Mouse (Mus musculus) forebrain, embryonic 11.5 days (tissue): ENCODE data around the gene Spindoc. TPM values are rescaled to one million over a fixed set of nuclear protein-coding genes. Genes with fewer than 3 reads are reported as not detected.
A peak's percentile ranks its signal among the peaks of the same experiment; 100 is the strongest.
"Not testable (repeated sequence)": the region's sequence is repeated elsewhere in the genome, so short reads cannot be mapped to it uniquely, and the experiment has no call there.

Experiments
- ATAC-seq: fragments of 200-750 bp; cut with Nextera tagmentation; replicated peaks from 2 replicates; pipeline ENCODE4 v1.8.0; 2017; ENCODE audit warnings: moderate TSS enrichment; ENCODE audit not compliant: low FRiP score
- DNase-seq: peaks from one replicate; pipeline ENCODE4 v3.0.0-alpha.2; 2017; ENCODE audit warnings: low spot score
- H3K27ac ChIP-seq: fragments of 300-500 bp; sonication (generic); 2 replicates; pipeline ENCODE4 v1.5.1; 2014; ENCODE audit warnings: low read depth, low read length
- H3K27me3 ChIP-seq: fragments of 300-500 bp; sonication (generic); 2 replicates; pipeline ENCODE4 v1.6.1; 2014; ENCODE audit warnings: mild to moderate bottlenecking, low read length, mixed read lengths; ENCODE audit not compliant: control insufficient read depth, insufficient read depth
- H3K36me3 ChIP-seq: fragments of 300-500 bp; sonication (generic); 2 replicates; pipeline ENCODE4 v1.6.1; 2014; ENCODE audit warnings: mild to moderate bottlenecking, low read length, moderate library complexity, mixed read lengths; ENCODE audit not compliant: control insufficient read depth, insufficient read depth
- H3K4me1 ChIP-seq: fragments of 300-500 bp; sonication (generic); replicated peaks from 2 replicates; pipeline ENCODE4 v1.6.1; 2014; ENCODE audit warnings: low read length, mixed read lengths; ENCODE audit not compliant: control insufficient read depth, insufficient read depth
- H3K4me2 ChIP-seq: fragments of 300-500 bp; sonication (generic); 2 replicates; pipeline ENCODE4 v1.6.1; 2014; ENCODE audit warnings: low read depth, mild to moderate bottlenecking, low read length, moderate library complexity, mixed read lengths; ENCODE audit not compliant: severe bottlenecking
- H3K4me3 ChIP-seq: fragments of 300-500 bp; sonication (generic); 2 replicates; pipeline ENCODE4 v1.5.1; 2014; ENCODE audit warnings: low read depth, low read length
- H3K9ac ChIP-seq: fragments of 300-500 bp; sonication (generic); 2 replicates; pipeline ENCODE4 v1.6.1; 2014; ENCODE audit warnings: low read length
- H3K9me3 ChIP-seq: fragments of 300-500 bp; sonication (generic); 2 replicates; pipeline ENCODE4 v1.6.1; 2016; ENCODE audit warnings: low read length, mixed read lengths; ENCODE audit not compliant: control insufficient read depth
- WGBS: fragments of 180-500 bp; shearing (Covaris S2); extraction: QIAGEN DNeasy Blood & Tissue Kit; methylation state at CpG from one replicate; pipeline ENCODE4 v1.1.7; 2014; 5-methylcytosine and 5-hydroxymethylcytosine counted together
- polyA plus RNA-seq: library from polyadenylated mRNA; unstranded; fragments of >200 nt; fragmentation: Nextera tagmentation; extraction: Ambion mirVana; gene quantifications from 2 replicates; pipeline ENCODE4 v1.2.1, GENCODE M21; 2014

Spindoc gene
- polyA plus RNA-seq, 1 experiment from 2014 or later, result 39.9 TPM

DNA sequence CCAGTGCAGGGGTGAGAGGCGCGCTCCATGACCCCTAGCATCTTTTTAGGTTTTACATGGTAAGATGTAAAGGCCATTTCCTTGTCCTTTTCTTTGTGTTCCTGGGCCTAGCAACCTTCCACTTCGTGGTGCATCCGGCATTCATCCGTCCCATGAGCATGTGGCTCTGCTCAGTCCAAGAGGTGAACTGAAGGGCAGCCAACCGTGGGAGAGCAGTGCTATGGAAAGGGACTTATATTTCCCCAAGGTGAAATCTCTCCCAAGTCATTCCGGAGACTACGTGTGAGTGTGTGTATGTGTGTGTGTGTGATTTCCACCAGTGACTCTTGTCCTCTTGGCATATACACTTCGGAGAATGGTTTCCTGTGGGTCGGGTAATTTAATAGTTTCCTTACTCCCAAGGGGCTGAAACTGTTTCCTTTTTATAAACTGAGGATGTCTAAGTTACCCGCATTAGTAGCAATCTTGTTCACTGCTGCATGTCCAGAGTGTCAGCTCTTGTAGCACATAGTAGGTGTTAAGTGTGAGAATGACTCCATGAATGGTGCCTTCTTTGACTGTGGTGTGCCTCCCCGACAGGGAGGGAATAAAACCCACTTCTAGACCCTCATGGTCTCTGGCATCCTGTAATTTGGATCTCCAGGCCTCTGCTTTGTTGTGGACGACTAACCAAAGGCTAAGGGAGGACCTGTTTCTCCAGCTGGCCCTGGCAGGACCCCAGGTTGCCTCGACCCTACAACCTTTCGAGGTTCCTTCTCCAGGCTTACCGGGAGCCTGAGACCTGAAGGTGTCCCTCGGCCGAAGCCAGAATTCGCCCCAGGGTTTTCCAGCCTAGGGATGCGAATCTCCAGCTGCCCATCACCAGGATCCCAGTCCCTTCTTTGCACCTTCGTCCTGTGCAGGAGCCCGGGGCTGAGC, 33.4 kb upstream of the Spindoc start:
- Histone ChIP-seq H3K9ac (peak overlapping the region; percentile 99), H3K27ac (peak overlapping the region; percentile 93), H3K4me3 (peak overlapping the region; percentile 98), H3K4me2 (peak overlapping the region; percentile 92), H3K27me3 (no peaks in the 10 kb centered on the region), H3K36me3 (no peaks in the 10 kb centered on the region; the same call in 1 of the 2 replicates), H3K9me3 (no peaks in the 10 kb centered on the region), H3K4me1 (peaks cover 21% of the 10 kb centered on the region)
- DNase-seq (no peak), ATAC-seq (0 out of 2 replicates have a peak, but pooled peaks have one; percentile 1)
- 35% methylated on average over 22 of the region's 22 CpGs for WGBS

GRCm38 (mm10) chr19:7412361-7412760, 29.6 kb upstream of the Spindoc start:
- DNase-seq, result no peak
- WGBS, result 65% methylated on average over 2 of the region's 2 CpGs
- no peak for ATAC-seq
- no peak overlapping the region for H3K27ac ChIP-seq
- H3K4me1 ChIP-seq, result no peaks in the 10 kb centered on the region; the same call in 1 of the 2 replicates
- H3K9ac ChIP-seq, result no peak overlapping the region
- H3K9me3 ChIP-seq, result no peaks in the 10 kb centered on the region
- H3K4me3 ChIP-seq, result no peak overlapping the region
- H3K36me3 ChIP-seq, result no peaks in the 10 kb centered on the region
- H3K27me3 ChIP-seq, result no peaks in the 10 kb centered on the region
- H3K4me2 ChIP-seq, result no peak overlapping the region

DNA sequence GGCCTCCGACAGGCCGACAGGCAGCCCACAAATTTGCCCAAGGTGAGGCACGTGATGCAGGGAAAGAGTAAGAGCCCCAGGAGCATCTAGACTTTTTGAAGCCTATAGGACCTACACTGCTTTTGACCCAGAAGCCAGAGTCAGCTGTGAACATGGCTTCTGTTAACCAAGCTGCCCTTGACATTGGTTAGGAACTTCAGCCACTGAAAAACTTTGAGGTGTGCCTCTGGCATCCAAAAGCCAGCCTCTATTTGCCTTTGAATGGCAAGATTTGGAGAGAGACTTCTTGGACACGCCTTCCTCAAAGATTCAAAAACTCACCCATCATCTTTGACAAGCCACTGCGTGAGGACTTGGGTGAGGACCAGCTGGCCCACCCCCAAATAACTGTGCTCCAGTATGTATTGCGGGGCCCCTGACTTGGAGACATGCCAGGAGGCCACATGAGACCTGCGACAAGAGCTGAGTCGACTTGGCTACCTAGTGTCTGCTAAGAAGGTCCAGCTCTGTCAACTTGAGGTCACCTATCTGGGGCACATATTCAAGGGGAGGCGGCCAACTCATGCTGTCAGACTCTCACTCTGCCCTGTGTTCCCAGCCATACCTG, 21.9 kb upstream of the Spindoc start:
- Histone ChIP-seq H3K4me3 (no peak overlapping the region), H3K4me1 (no peaks in the 10 kb centered on the region), H3K9ac (no peak overlapping the region), H3K27me3 (no peaks in the 10 kb centered on the region), H3K27ac (no peak overlapping the region), H3K4me2 (no peak overlapping the region), H3K36me3 (no peaks in the 10 kb centered on the region), H3K9me3 (no peaks in the 10 kb centered on the region)
- no peak for ATAC-seq
- no peak for DNase-seq
- 89% methylated on average over 9 of the region's 9 CpGs for WGBS

DNA sequence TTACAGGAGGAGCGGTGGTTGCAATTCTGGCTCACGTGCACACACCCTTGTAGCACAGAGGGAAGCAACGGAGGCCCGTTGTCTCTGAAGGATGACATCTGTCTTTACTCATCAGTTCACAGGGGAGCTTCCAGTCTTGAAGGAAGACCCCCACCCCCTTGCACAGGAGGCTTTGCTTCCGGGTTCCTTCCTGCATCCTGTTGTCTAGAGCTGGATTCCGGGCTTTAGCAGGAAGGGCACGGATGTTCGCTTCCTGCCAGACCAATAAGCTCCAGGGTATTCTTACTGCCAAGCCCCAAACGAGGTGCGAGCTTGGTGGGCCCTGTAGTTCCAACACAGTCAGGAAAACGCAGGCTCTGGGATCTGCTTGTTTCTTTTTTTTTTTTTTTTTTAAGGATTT, 17.8 kb upstream of the Spindoc start:
- Histone ChIP-seq H3K27ac (no peak overlapping the region), H3K27me3 (no peaks in the 10 kb centered on the region), H3K4me3 (no peak overlapping the region), H3K4me2 (no peak overlapping the region), H3K9ac (no peak overlapping the region), H3K9me3 (no peaks in the 10 kb centered on the region), H3K4me1 (no peaks in the 10 kb centered on the region), H3K36me3 (no peaks in the 10 kb centered on the region)
- WGBS, result 80% methylated on average over 11 of the region's 11 CpGs
- DNase-seq (no peak), ATAC-seq (no peak)

- not testable (repeated sequence) for ATAC-seq, H3K4me2 ChIP-seq, H3K4me1 ChIP-seq, H3K9ac ChIP-seq, H3K27me3 ChIP-seq, H3K27ac ChIP-seq, H3K4me3 ChIP-seq, H3K36me3 ChIP-seq, DNase-seq, H3K9me3 ChIP-seq
- 37% methylated on average over 24 of the region's 24 CpGs for WGBS
Measured at GRCm38 (mm10) chr19:7398898-7399297, 16.1 kb upstream of the Spindoc start.

DNA sequence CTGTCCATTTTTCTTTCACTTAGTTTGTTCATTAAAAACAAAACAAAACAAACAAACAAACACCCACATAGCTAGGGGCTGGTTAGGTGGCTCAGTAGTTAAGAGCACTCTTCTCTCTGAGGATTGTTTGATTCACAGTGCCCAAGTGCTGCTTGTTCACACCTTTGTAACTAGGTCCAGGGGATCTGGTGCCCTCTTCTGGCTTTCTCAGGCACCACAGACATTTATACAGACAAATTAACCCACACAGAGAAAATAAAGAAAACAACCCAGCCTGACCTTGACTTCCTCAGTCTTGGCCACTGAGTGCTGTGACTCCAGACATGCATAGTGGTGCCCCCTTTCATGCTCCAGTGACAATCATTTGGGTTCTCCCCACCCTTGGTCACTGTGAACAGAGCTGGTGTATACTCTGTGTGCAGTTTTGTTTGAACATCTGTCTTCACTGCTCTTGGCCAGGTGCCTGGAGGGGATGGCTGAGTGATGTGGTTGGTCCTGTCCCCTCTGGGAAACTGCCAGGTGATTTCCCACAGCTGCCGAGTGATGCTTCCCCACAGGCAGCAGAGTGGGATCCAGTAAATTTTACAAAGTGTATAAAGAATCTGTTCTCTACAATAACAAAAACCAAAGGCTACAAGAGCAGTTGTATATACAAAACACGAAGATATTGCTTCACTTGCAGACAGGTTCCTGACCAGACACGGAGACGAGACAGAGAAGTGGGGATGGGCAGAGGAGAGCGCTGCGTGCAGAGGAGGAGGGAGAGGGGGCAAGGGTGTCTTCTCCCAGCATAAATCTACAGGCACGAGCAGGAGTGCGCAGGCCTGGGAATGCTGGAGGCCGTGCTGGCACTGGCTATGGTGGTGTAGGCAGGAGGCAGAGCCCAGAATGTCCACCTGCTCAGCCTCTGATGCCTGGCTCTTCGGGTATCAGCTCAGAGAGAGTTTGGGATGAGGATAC, 14.4 kb upstream of the Spindoc start:
- not testable (repeated sequence) for H3K27ac ChIP-seq, H3K9ac ChIP-seq, H3K36me3 ChIP-seq, H3K4me1 ChIP-seq, H3K9me3 ChIP-seq, H3K27me3 ChIP-seq, ATAC-seq, H3K4me2 ChIP-seq, DNase-seq, H3K4me3 ChIP-seq
- WGBS, result 87% methylated on average over 9 of the region's 10 CpGs

GRCm38 (mm10) chr19:7388488-7388887, 5.7 kb upstream of the Spindoc start:
- no peak for ATAC-seq
- H3K36me3 ChIP-seq, result no peaks in the 10 kb centered on the region; the same call in 1 of the 2 replicates
- H3K4me1 ChIP-seq, result peaks cover 5% of the 10 kb centered on the region; the same call in 1 of the 2 replicates
- no peak overlapping the region for H3K4me2 ChIP-seq
- WGBS, result 89% methylated on average over 6 of the region's 6 CpGs
- H3K27me3 ChIP-seq, result no peaks in the 10 kb centered on the region
- H3K9ac ChIP-seq, result no peak overlapping the region
- H3K9me3 ChIP-seq, result peaks cover 5% of the 10 kb centered on the region; the same call in 1 of the 2 replicates
- no peak overlapping the region for H3K4me3 ChIP-seq
- DNase-seq, result no peak
- H3K27ac ChIP-seq, result no peak overlapping the region

GRCm38 (mm10) chr19:7386042-7386441, 3.2 kb upstream of the Spindoc start:
- Histone ChIP-seq H3K27ac (no peak overlapping the region), H3K27me3 (no peaks in the 10 kb centered on the region), H3K9me3 (peaks cover 4% of the 10 kb centered on the region; the same call in 1 of the 2 replicates), H3K4me2 (no peak overlapping the region), H3K4me3 (no peak overlapping the region), H3K9ac (no peak overlapping the region), H3K4me1 (peaks cover 9% of the 10 kb centered on the region), H3K36me3 (no peaks in the 10 kb centered on the region; the same call in 1 of the 2 replicates)
- WGBS, result 48% methylated on average over 2 of the region's 2 CpGs
- DNase-seq (no peak), ATAC-seq (no peak)
